Mouse (Mus musculus) embryonic facial prominence, embryonic 11.5 days (tissue): ENCODE measurements around the gene Tmem182. TPM values are rescaled to one million over a fixed set of nuclear protein-coding genes. Genes with fewer than 3 reads are reported as not detected.

Source experiments
- ATAC-seq: fragments of 200-750 bp; cut with Nextera tagmentation; replicated peaks from 2 replicates; pipeline ENCODE4 v1.8.0; 2017; ENCODE audit warnings: low read depth; ENCODE audit not compliant: insufficient number of reproducible peaks, low FRiP score, low TSS enrichment
- DNase-seq: peaks from one replicate; pipeline ENCODE4 v3.0.0-alpha.2; 2015; ENCODE audit warnings: low spot score
- H3K27ac ChIP-seq: fragments of 300-500 bp; sonication (generic); replicated peaks from 2 replicates; pipeline ENCODE4 v1.5.1; 2014; ENCODE audit warnings: mild to moderate bottlenecking, low read depth, low read length, control low read depth
- H3K27me3 ChIP-seq: fragments of 300-500 bp; sonication (generic); 2 replicates; pipeline ENCODE4 v1.6.1; 2014; ENCODE audit warnings: mild to moderate bottlenecking, low read length, moderate library complexity, mixed read lengths; ENCODE audit not compliant: control insufficient read depth, insufficient read depth
- H3K36me3 ChIP-seq: fragments of 300-500 bp; sonication (generic); replicated peaks from 2 replicates; pipeline ENCODE4 v1.6.1; 2014; ENCODE audit warnings: low read depth, mild to moderate bottlenecking, low read length, moderate library complexity, mixed read lengths; ENCODE audit not compliant: control insufficient read depth, insufficient read depth
- H3K4me1 ChIP-seq: fragments of 300-500 bp; sonication (generic); 2 replicates; pipeline ENCODE4 v1.6.1; 2014; ENCODE audit warnings: low read length, mixed read lengths; ENCODE audit not compliant: control insufficient read depth, insufficient read depth
- H3K4me2 ChIP-seq: fragments of 300-500 bp; sonication (generic); 2 replicates; pipeline ENCODE4 v1.6.1; 2014; ENCODE audit warnings: low read depth, mild to moderate bottlenecking, control low read depth, low read length, moderate library complexity
- H3K4me3 ChIP-seq: fragments of 300-500 bp; sonication (generic); 2 replicates; pipeline ENCODE4 v1.5.1; 2014; ENCODE audit warnings: low read depth, low read length, control low read depth
- H3K9ac ChIP-seq: fragments of 300-500 bp; sonication (generic); replicated peaks from 2 replicates; pipeline ENCODE4 v1.6.1; 2014; ENCODE audit warnings: mild to moderate bottlenecking, control low read depth, low read length
- H3K9me3 ChIP-seq: fragments of 300-500 bp; sonication (generic); replicated peaks from 2 replicates; pipeline ENCODE4 v1.6.1; 2016; ENCODE audit warnings: mild to moderate bottlenecking, low read length, inconsistent platforms, mixed read lengths; ENCODE audit not compliant: control insufficient read depth
- WGBS: fragments of 180-500 bp; shearing (Covaris S2); extraction: QIAGEN DNeasy Blood & Tissue Kit; methylation state at CpG from one replicate; pipeline ENCODE4 v1.1.7; 2014; 5-methylcytosine and 5-hydroxymethylcytosine counted together
- polyA plus RNA-seq: library from polyadenylated mRNA; unstranded; fragments of >200 nt; fragmentation: Nextera tagmentation; extraction: Ambion mirVana; gene quantifications from 2 replicates; pipeline ENCODE4 v1.2.1, GENCODE M21; 2014

Gene Tmem182
- polyA plus RNA-seq, 1 experiment from 2014 or later, result 0.36 TPM

DNA sequence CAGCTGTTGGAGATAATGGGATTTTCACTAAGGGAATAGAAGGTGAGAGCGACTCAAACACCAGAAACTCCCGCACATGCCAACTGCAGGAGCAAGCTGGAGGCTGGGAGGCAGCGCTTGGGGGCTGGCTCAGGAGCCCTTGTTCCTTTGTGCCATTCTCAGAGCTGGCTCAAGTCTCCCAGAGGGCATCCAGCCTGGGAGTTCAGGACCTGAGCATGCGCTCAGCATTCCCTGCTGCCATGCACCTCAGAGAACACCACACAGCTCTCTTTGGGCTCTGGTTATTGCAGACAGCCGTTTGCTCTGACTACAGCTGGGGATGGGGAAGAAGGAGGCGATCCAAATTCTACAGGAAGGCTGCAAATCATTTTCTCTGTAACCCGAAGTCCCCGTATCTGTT is 84.8 kb downstream of the Tmem182 start:
- H3K36me3 ChIP-seq, result no peaks in the 10 kb centered on the region
- no peaks in the 10 kb centered on the region for H3K9me3 ChIP-seq
- DNase-seq, result peak; percentile 35
- no peaks in the 10 kb centered on the region for H3K4me1 ChIP-seq
- H3K9ac ChIP-seq, result no peak overlapping the region
- H3K4me2 ChIP-seq, result no peak overlapping the region
- no peak overlapping the region for H3K27ac ChIP-seq
- WGBS, result 34% methylated on average over 8 of the region's 8 CpGs
- H3K4me3 ChIP-seq, result no peak overlapping the region
- no peak for ATAC-seq
- no peaks in the 10 kb centered on the region for H3K27me3 ChIP-seq

DNA sequence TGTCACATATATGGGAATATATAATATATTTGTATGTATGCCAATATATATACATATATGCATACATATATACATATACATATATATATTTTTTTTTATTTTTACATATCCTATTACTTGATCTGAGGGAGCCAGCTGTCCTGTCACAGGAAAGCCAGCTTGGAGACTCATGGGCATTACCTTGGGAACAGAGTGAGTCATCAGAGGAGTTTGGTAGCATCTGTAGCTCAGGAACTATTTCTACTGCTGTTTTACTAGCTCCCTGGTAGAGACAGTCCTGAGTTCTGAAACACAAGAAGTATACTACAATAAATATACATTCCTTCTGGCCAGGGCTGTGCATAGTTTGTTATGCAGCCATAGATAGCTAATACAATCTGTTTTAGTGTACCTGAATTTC is 98.3 kb downstream of the Tmem182 start:
- H3K4me3 ChIP-seq, result no peak overlapping the region
- no peak overlapping the region for H3K4me2 ChIP-seq
- no peak overlapping the region for H3K27ac ChIP-seq
- no peak for DNase-seq
- no peaks in the 10 kb centered on the region for H3K4me1 ChIP-seq
- H3K9ac ChIP-seq, result no peak overlapping the region
- H3K27me3 ChIP-seq, result no peaks in the 10 kb centered on the region
- no peaks in the 10 kb centered on the region for H3K9me3 ChIP-seq
- no peak for ATAC-seq
- H3K36me3 ChIP-seq, result no peaks in the 10 kb centered on the region

Other genes starting within 250 kb of the Tmem182 start
- not detected in 2 replicates for gene Slc9a4, start 225.5 kb upstream of the Tmem182 start, polyA plus RNA-seq
- gene Slc9a2, start 125.0 kb upstream of the Tmem182 start, polyA plus RNA-seq, result 0.08 and 0.11 TPM in 2 replicates
- 2.6 and 3.8 TPM in 2 replicates for gene Mfsd9, start 14.9 kb upstream of the Tmem182 start, polyA plus RNA-seq